In the genomic region with DNA sequence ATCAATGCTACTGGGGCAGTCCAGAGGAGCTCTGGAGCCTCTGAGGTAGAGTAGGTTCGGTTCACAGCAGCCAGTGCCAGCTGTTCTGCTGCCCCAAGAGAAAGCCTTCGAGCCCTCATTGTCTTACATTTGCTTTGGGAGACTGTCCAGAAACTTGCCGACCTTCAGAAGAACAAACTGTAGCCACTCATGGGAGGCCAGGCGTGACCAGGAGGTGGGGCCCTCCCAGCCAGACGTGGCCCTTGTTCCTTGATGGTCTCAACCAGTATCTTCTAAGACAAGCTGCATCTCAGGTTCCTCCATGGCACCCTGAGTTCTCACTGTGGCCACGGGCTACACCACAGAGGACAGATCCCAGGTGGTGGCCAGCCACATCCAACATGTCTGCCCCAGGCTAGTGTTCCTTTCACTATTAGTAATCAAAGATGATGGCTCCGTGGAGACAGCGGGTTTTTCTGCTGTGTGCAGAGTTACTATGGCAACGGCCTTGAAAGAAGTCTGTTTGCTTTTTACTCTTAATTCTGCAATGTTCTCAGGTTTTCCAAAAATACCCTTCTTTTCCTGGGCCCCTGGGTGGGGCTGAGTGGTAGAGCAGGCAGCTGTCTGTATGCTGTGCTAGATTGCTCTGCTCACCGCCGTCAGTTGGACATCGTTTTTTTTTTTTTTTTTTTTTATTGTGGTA, we compare ENCODE assay signal across 9 mouse cellular contexts. TPM values are rescaled to one million over a fixed set of nuclear protein-coding genes. Genes with fewer than 3 reads are reported as not detected.
DNase-seq lines count a peak whose midpoint lies in the region; ATAC-seq and TF ChIP-seq lines count a peak whose summit lies in the region.
"Had no signal": no experiment of that assay in that cellular context is flagged by ENCODE, and none has a peak within 500 bp of the region (broad histone marks: within the 10 kb centered on the region; RNA-seq: fewer than 3 reads in every experiment).

No protein-coding gene starts in this region.

- no peak overlapping the region for H3K27ac ChIP-seq in intestine, embryonic 14.5 days (ENCODE audit: low read depth)
- no peak overlapping the region for H3K27ac ChIP-seq in intestine, postnatal 0 days (ENCODE audit: low read depth, low read length)
- peak overlapping the region; percentile 72 for H3K27ac ChIP-seq in hindbrain, embryonic 15.5 days (replicated peaks)
- peak overlapping the region; percentile 63 for H3K27ac ChIP-seq in midbrain, embryonic 15.5 days

- H3K27me3 ChIP-seq in intestine, embryonic 14.5 days (replicated peaks; ENCODE audit: control insufficient read depth, insufficient read depth, low read length) = no peaks in the 10 kb centered on the region
- no peaks in the 10 kb centered on the region for H3K27me3 ChIP-seq in intestine, postnatal 0 days (replicated peaks; ENCODE audit: control insufficient read depth, insufficient read depth, low read length)
- H3K27me3 ChIP-seq in hindbrain, embryonic 15.5 days = no peaks in the 10 kb centered on the region
- no peaks in the 10 kb centered on the region for H3K27me3 ChIP-seq in midbrain, embryonic 15.5 days (replicated peaks)

- H3K4me3 ChIP-seq in intestine, embryonic 14.5 days (ENCODE audit: low read depth, low read length) = no peak overlapping the region
- H3K4me3 ChIP-seq in intestine, postnatal 0 days (ENCODE audit: low read depth, low read length) = no peak overlapping the region
- H3K4me3 ChIP-seq in hindbrain, embryonic 15.5 days = no peak overlapping the region
- H3K4me3 ChIP-seq in midbrain, embryonic 15.5 days = no peak overlapping the region

- no peaks in the 10 kb centered on the region; the same call in 1 of the 2 replicates for H3K4me1 ChIP-seq in intestine, embryonic 14.5 days (replicated peaks; ENCODE audit: control insufficient read depth, insufficient read depth, low read length)
- H3K4me1 ChIP-seq in intestine, postnatal 0 days (replicated peaks; ENCODE audit: control insufficient read depth, insufficient read depth, low read length) = no peaks in the 10 kb centered on the region
- H3K4me1 ChIP-seq in hindbrain, embryonic 15.5 days (replicated peaks) = peaks cover 33% of the 10 kb centered on the region
- peaks cover 23% of the 10 kb centered on the region for H3K4me1 ChIP-seq in midbrain, embryonic 15.5 days

- no peak for DNase-seq in intestine, embryonic 14.5 days (ENCODE audit: low spot score)
- peak; percentile 34 for DNase-seq in MN1 (ENCODE audit: low spot score)
- no peak for DNase-seq in thymus, postnatal 0 days (ENCODE audit: low spot score)
- no peak for DNase-seq in lung, adult 18-20 months
- DNase-seq: lung, postnatal 36 days had no signal

- ATAC-seq in intestine, embryonic 14.5 days (replicated peaks; ENCODE audit: low FRiP score, low TSS enrichment, low read depth) = 0 out of 2 replicates have a peak, but pooled peaks have one; percentile 21
- ATAC-seq in intestine, postnatal 0 days = no peak
- peak; percentile 56 for ATAC-seq in hindbrain, embryonic 15.5 days (ENCODE audit: low FRiP score, low read depth)
- ATAC-seq in midbrain, embryonic 15.5 days (replicated peaks) = peak; percentile 60
- no peak for ATAC-seq in megakaryocyte-erythroid progenitor cell, adult 5-6 weeks (replicated peaks; ENCODE audit: low FRiP score, low TSS enrichment, poor library complexity, severe bottlenecking)

- no peak overlapping the region for H3K9ac ChIP-seq in intestine, embryonic 14.5 days (ENCODE audit: low read length)
- no peak overlapping the region for H3K9ac ChIP-seq in intestine, postnatal 0 days (ENCODE audit: low read depth, low read length)
- H3K9ac ChIP-seq in hindbrain, embryonic 15.5 days = no peak overlapping the region
- H3K9ac ChIP-seq in midbrain, embryonic 15.5 days = no peak overlapping the region

- no peaks in the 10 kb centered on the region for H3K9me3 ChIP-seq in intestine, embryonic 14.5 days (ENCODE audit: control insufficient read depth, low read length)
- H3K9me3 ChIP-seq in intestine, postnatal 0 days (ENCODE audit: control insufficient read depth) = no peaks in the 10 kb centered on the region
- H3K9me3 ChIP-seq in hindbrain, embryonic 15.5 days = no peaks in the 10 kb centered on the region
- H3K9me3 ChIP-seq in midbrain, embryonic 15.5 days = no peaks in the 10 kb centered on the region

- 77% methylated on average over 12 of the region's 12 CpGs for WGBS in intestine, embryonic 14.5 days
- 54% methylated on average over 12 of the region's 12 CpGs for WGBS in intestine, postnatal 0 days
- 43% methylated on average over 12 of the region's 12 CpGs for WGBS in hindbrain, embryonic 15.5 days
- WGBS in midbrain, embryonic 15.5 days = 34% methylated on average over 12 of the region's 12 CpGs

- peaks cover 10% of the 10 kb centered on the region; the same call in 1 of the 2 replicates for H3K36me3 ChIP-seq in intestine, embryonic 14.5 days (ENCODE audit: control insufficient read depth, insufficient read depth, low read length)
- no peaks in the 10 kb centered on the region for H3K36me3 ChIP-seq in intestine, postnatal 0 days (ENCODE audit: control insufficient read depth, insufficient read depth)
- no peaks in the 10 kb centered on the region for H3K36me3 ChIP-seq in hindbrain, embryonic 15.5 days
- H3K36me3 ChIP-seq in midbrain, embryonic 15.5 days (replicated peaks) = no peaks in the 10 kb centered on the region

- no peak for TF ChIP-seq CTCF in intestine, postnatal 0 days (IDR thresholded peaks at IDR 0.05; ENCODE audit: low read depth)

- H3K4me2 ChIP-seq in intestine, embryonic 14.5 days (ENCODE audit: low read length) = no peak overlapping the region
- H3K4me2 ChIP-seq in intestine, postnatal 0 days (replicated peaks; ENCODE audit: low read depth) = no peak overlapping the region
- peak overlapping the region; percentile 25 for H3K4me2 ChIP-seq in hindbrain, embryonic 15.5 days
- peak overlapping the region; percentile 14; the same call in 1 of the 2 replicates for H3K4me2 ChIP-seq in midbrain, embryonic 15.5 days

RNA-seq across cellular contexts. Expression of a gene that starts 21.7 kb away (rescaled TPM):
- polyA plus RNA-seq in intestine, embryonic 14.5 days (2014; fragmentation: Nextera tagmentation; extraction: Ambion mirVana) = 2.2 and 2.5 TPM in 2 replicates
- 0.51 and 0.56 TPM in 2 replicates for polyA plus RNA-seq in intestine, postnatal 0 days (2015; fragmentation: Nextera tagmentation; extraction: Ambion mirVana)
- 12.3 and 12.7 TPM in 2 replicates for polyA plus RNA-seq in hindbrain, embryonic 15.5 days (2015; fragmentation: Nextera tagmentation; extraction: Ambion mirVana)
- polyA plus RNA-seq in midbrain, embryonic 15.5 days (2015; fragmentation: Nextera tagmentation; extraction: Ambion mirVana) = 15.3 and 15.5 TPM in 2 replicates
- not detected in 2 replicates for total RNA-seq in megakaryocyte-erythroid progenitor cell, adult 5-6 weeks (2014; fragmentation: Nextera tagmentation)
- not detected in 2 replicates for total RNA-seq in megakaryocyte-erythroid progenitor cell, adult 5-6 weeks (2017)
- 0.19 and 0.36 TPM in 2 replicates for polyA plus RNA-seq in thymus, postnatal 0 days (2015; fragmentation: Nextera tagmentation; extraction: Ambion mirVana)

Comparison
In these comparisons a context has a peak if more than half of its experiments do, and no peak if none do; other contexts are left out.
1. ATAC-seq: peak in intestine, embryonic 14.5 days (single experiment), hindbrain, embryonic 15.5 days (single experiment) and midbrain, embryonic 15.5 days (single experiment); none in intestine, postnatal 0 days (single experiment) and megakaryocyte-erythroid progenitor cell, adult 5-6 weeks (single experiment).
2. H3K27ac ChIP-seq: peak in hindbrain, embryonic 15.5 days (single experiment) and midbrain, embryonic 15.5 days (single experiment); none in intestine, embryonic 14.5 days (single experiment) and intestine, postnatal 0 days (single experiment).
3. H3K4me2 ChIP-seq: peak in hindbrain, embryonic 15.5 days (single experiment) and midbrain, embryonic 15.5 days (single experiment); none in intestine, embryonic 14.5 days (single experiment) and intestine, postnatal 0 days (single experiment).